11 mouse cellular contexts compared by ENCODE assay signal in the genomic region with DNA sequence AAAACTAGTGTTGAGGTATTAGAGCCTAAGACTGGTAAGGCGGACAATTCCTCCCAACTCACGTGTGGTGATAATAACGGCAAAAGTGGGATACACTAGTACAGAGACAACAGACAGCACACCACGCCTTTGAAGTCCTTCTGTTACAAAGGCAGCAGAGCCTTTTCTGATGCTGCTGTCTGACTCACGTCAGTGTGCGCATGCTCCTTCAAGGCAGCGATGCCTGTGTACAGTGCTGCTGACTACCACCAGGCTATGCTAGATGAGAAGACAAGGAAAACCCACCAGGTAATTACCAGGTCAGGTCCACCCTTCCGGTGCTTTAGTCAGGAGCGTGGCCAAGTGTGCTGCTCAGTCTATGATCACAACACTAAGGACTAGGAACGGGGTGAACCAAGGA. TPM values are rescaled to one million over a fixed set of nuclear protein-coding genes. Genes with fewer than 3 reads are reported as not detected.
DNase-seq lines count a peak whose midpoint lies in the region; ATAC-seq lines count a peak whose summit lies in the region.
"Had no signal": no experiment of that assay in that cellular context is flagged by ENCODE, and none has a peak within 500 bp of the region (broad histone marks: within the 10 kb centered on the region; RNA-seq: fewer than 3 reads in every experiment).

No protein-coding gene starts in this region.

- peaks cover 43% of the 10 kb centered on the region for H3K36me3 ChIP-seq in hindbrain, embryonic 13.5 days
- peaks cover 36% of the 10 kb centered on the region for H3K36me3 ChIP-seq in hindbrain, embryonic 10.5 days
- peaks cover 13% of the 10 kb centered on the region for H3K36me3 ChIP-seq in midbrain, embryonic 15.5 days (replicated peaks)

- peak overlapping the region; percentile 90; the same call in 1 of the 2 replicates for H3K4me3 ChIP-seq in hindbrain, embryonic 13.5 days
- H3K4me3 ChIP-seq in hindbrain, embryonic 10.5 days, result no peak overlapping the region
- H3K4me3 ChIP-seq in midbrain, embryonic 15.5 days, result peak overlapping the region; percentile 94; the same call in 1 of the 2 replicates

- peaks cover 35% of the 10 kb centered on the region for H3K4me1 ChIP-seq in hindbrain, embryonic 13.5 days (replicated peaks)
- peaks cover 19% of the 10 kb centered on the region for H3K4me1 ChIP-seq in hindbrain, embryonic 10.5 days (replicated peaks)
- peaks cover 24% of the 10 kb centered on the region for H3K4me1 ChIP-seq in midbrain, embryonic 15.5 days

- H3K4me2 ChIP-seq in hindbrain, embryonic 13.5 days, result peak overlapping the region; percentile 90
- peak overlapping the region; percentile 86 for H3K4me2 ChIP-seq in midbrain, embryonic 15.5 days

- 94% methylated on average over 10 of the region's 10 CpGs for WGBS in hindbrain, embryonic 13.5 days
- 93% methylated on average over 10 of the region's 10 CpGs for whole genome bisulfite sequencing in hindbrain, embryonic 10.5 days
- 94% methylated on average over 10 of the region's 10 CpGs for WGBS in midbrain, embryonic 15.5 days

- no peak for DNase-seq in hindbrain, embryonic 10.5 days (ENCODE audit: low spot score)
- DNase-seq in R1 (ENCODE audit: low read depth, low spot score), result peak; percentile 48
- peak; percentile 72 for DNase-seq in induced T-regulatory cell, adult 2 months (ENCODE audit: low read depth)
- DNase-seq in ovary, postnatal 10 days (ENCODE audit: low spot score), result no peak
- DNase-seq in gastrocnemius, adult 8-10 months (ENCODE audit: low spot score in 2 of 2), result no peak
- DNase-seq in embryo, embryonic 10 days (ENCODE audit: low spot score), result no peak
- DNase-seq: adrenal gland, adult 2 months; cerebellum, adult 2 months; thymus, postnatal 4 days had no signal

- peak overlapping the region; percentile 95; the same call in 1 of the 2 replicates for H3K9ac ChIP-seq in hindbrain, embryonic 13.5 days
- no peak overlapping the region for H3K9ac ChIP-seq in midbrain, embryonic 15.5 days

- no peaks in the 10 kb centered on the region for H3K9me3 ChIP-seq in hindbrain, embryonic 13.5 days
- no peaks in the 10 kb centered on the region for H3K9me3 ChIP-seq in hindbrain, embryonic 10.5 days
- no peaks in the 10 kb centered on the region for H3K9me3 ChIP-seq in midbrain, embryonic 15.5 days

- no peak overlapping the region for H3K27ac ChIP-seq in hindbrain, embryonic 13.5 days
- H3K27ac ChIP-seq in hindbrain, embryonic 10.5 days, result no peak overlapping the region
- no peak overlapping the region for H3K27ac ChIP-seq in midbrain, embryonic 15.5 days

- ATAC-seq in hindbrain, embryonic 13.5 days (ENCODE audit: low FRiP score), result no peak
- no peak for ATAC-seq in midbrain, embryonic 15.5 days (replicated peaks)

- no peaks in the 10 kb centered on the region for H3K27me3 ChIP-seq in hindbrain, embryonic 13.5 days
- H3K27me3 ChIP-seq in hindbrain, embryonic 10.5 days (ENCODE audit: insufficient read depth, poor library complexity, severe bottlenecking), result no peaks in the 10 kb centered on the region
- H3K27me3 ChIP-seq in midbrain, embryonic 15.5 days (replicated peaks), result no peaks in the 10 kb centered on the region

RNA-seq across cellular contexts. Expression of a gene that starts 1.9 kb away (rescaled TPM):
- 23.3 and 24.9 TPM in 2 replicates for polyA plus RNA-seq in hindbrain, embryonic 13.5 days (2015; fragmentation: Nextera tagmentation; extraction: Ambion mirVana)
- polyA plus RNA-seq in hindbrain, embryonic 10.5 days (2016; fragmentation: Nextera tagmentation; extraction: Ambion mirVana), result 11.8 and 22.2 TPM in 2 replicates
- 23.9 and 24.5 TPM in 2 replicates for polyA plus RNA-seq in midbrain, embryonic 15.5 days (2015; fragmentation: Nextera tagmentation; extraction: Ambion mirVana)
- total RNA-seq in gastrocnemius, adult 8-10 months (2022), result 1 to 10 TPM; 2.8 to 4.0 (median 3.2) TPM

RNA-seq across cellular contexts. Expression of a gene that starts 17.3 kb away (rescaled TPM):
- polyA plus RNA-seq in hindbrain, embryonic 13.5 days (2015; fragmentation: Nextera tagmentation; extraction: Ambion mirVana), result 116 and 122 TPM in 2 replicates
- 120 and 128 TPM in 2 replicates for polyA plus RNA-seq in hindbrain, embryonic 10.5 days (2016; fragmentation: Nextera tagmentation; extraction: Ambion mirVana)
- polyA plus RNA-seq in midbrain, embryonic 15.5 days (2015; fragmentation: Nextera tagmentation; extraction: Ambion mirVana), result 91.5 and 92.0 TPM in 2 replicates
- total RNA-seq in gastrocnemius, adult 8-10 months (2022), result 10 to 100 TPM; 58.0 to 74.4 (median 64.0) TPM

RNA-seq across cellular contexts. Expression of a gene that starts 39.1 kb away (rescaled TPM):
- polyA plus RNA-seq in hindbrain, embryonic 13.5 days (2015; fragmentation: Nextera tagmentation; extraction: Ambion mirVana), result 0.74 and 0.81 TPM in 2 replicates
- 0.71 TPM in 2 replicates for polyA plus RNA-seq in hindbrain, embryonic 10.5 days (2016; fragmentation: Nextera tagmentation; extraction: Ambion mirVana)
- 0.47 and 1.7 TPM in 2 replicates for polyA plus RNA-seq in midbrain, embryonic 15.5 days (2015; fragmentation: Nextera tagmentation; extraction: Ambion mirVana)
- not detected for total RNA-seq in gastrocnemius, adult 8-10 months (2022)
- total RNA-seq: adrenal gland, adult 2 months had no signal

Comparison
In these comparisons a context has a peak if more than half of its experiments do, and no peak if none do; other contexts are left out.
1. DNase-seq: peak in R1 (single experiment) and induced T-regulatory cell, adult 2 months (single experiment); none in hindbrain, embryonic 10.5 days (single experiment), ovary, postnatal 10 days (single experiment), gastrocnemius, adult 8-10 months (0 of 2) and embryo, embryonic 10 days (single experiment).